Mouse (Mus musculus) forebrain, embryonic 11.5 days (tissue): ENCODE results near the gene Heatr6. TPM values are rescaled to one million over a fixed set of nuclear protein-coding genes. Genes with fewer than 3 reads are reported as not detected.
A peak's percentile ranks its signal among the peaks of the same experiment; 100 is the strongest.

Source experiments
- ATAC-seq: fragments of 200-750 bp; cut with Nextera tagmentation; replicated peaks from 2 replicates; pipeline ENCODE4 v1.8.0; 2017; ENCODE audit warnings: moderate TSS enrichment; ENCODE audit not compliant: low FRiP score
- DNase-seq: peaks from one replicate; pipeline ENCODE4 v3.0.0-alpha.2; 2017; ENCODE audit warnings: low spot score
- H3K27ac ChIP-seq: fragments of 300-500 bp; sonication (generic); 2 replicates; pipeline ENCODE4 v1.5.1; 2014; ENCODE audit warnings: low read depth, low read length
- H3K27me3 ChIP-seq: fragments of 300-500 bp; sonication (generic); 2 replicates; pipeline ENCODE4 v1.6.1; 2014; ENCODE audit warnings: mild to moderate bottlenecking, low read length, mixed read lengths; ENCODE audit not compliant: control insufficient read depth, insufficient read depth
- H3K36me3 ChIP-seq: fragments of 300-500 bp; sonication (generic); 2 replicates; pipeline ENCODE4 v1.6.1; 2014; ENCODE audit warnings: mild to moderate bottlenecking, low read length, moderate library complexity, mixed read lengths; ENCODE audit not compliant: control insufficient read depth, insufficient read depth
- H3K4me1 ChIP-seq: fragments of 300-500 bp; sonication (generic); replicated peaks from 2 replicates; pipeline ENCODE4 v1.6.1; 2014; ENCODE audit warnings: low read length, mixed read lengths; ENCODE audit not compliant: control insufficient read depth, insufficient read depth
- H3K4me2 ChIP-seq: fragments of 300-500 bp; sonication (generic); 2 replicates; pipeline ENCODE4 v1.6.1; 2014; ENCODE audit warnings: low read depth, mild to moderate bottlenecking, low read length, moderate library complexity, mixed read lengths; ENCODE audit not compliant: severe bottlenecking
- H3K4me3 ChIP-seq: fragments of 300-500 bp; sonication (generic); 2 replicates; pipeline ENCODE4 v1.5.1; 2014; ENCODE audit warnings: low read depth, low read length
- H3K9ac ChIP-seq: fragments of 300-500 bp; sonication (generic); 2 replicates; pipeline ENCODE4 v1.6.1; 2014; ENCODE audit warnings: low read length
- H3K9me3 ChIP-seq: fragments of 300-500 bp; sonication (generic); 2 replicates; pipeline ENCODE4 v1.6.1; 2016; ENCODE audit warnings: low read length, mixed read lengths; ENCODE audit not compliant: control insufficient read depth
- WGBS: fragments of 180-500 bp; shearing (Covaris S2); extraction: QIAGEN DNeasy Blood & Tissue Kit; methylation state at CpG from one replicate; pipeline ENCODE4 v1.1.7; 2014; 5-methylcytosine and 5-hydroxymethylcytosine counted together
- polyA plus RNA-seq: library from polyadenylated mRNA; unstranded; fragments of >200 nt; fragmentation: Nextera tagmentation; extraction: Ambion mirVana; gene quantifications from 2 replicates; pipeline ENCODE4 v1.2.1, GENCODE M21; 2014

Gene Heatr6
- polyA plus RNA-seq, 1 experiment from 2014 or later, result 36.5 TPM

DNA sequence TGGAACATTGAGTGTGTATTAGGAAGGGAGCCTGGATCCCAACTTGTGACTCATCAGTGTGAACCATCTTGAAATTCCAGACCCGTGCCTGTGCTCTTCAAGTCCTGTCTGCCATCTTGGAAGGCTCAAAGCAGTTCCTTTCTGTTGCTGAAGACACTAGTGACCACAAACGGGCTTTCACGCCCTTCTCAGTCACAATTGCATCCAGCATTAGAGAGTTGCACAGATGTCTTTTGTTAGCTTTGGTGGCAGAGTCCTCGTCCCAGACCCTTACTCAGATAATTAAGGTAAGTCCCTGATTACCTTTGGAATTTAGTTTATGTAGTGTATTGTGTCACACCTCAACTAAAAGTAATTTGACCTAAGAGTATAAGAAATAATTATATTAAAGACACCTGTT is 15.5 kb downstream of the Heatr6 start:
- Histone ChIP-seq H3K4me2 (no peak overlapping the region), H3K27ac (no peak overlapping the region), H3K4me3 (no peak overlapping the region), H3K27me3 (no peaks in the 10 kb centered on the region), H3K9me3 (no peaks in the 10 kb centered on the region), H3K4me1 (no peaks in the 10 kb centered on the region), H3K36me3 (peaks cover 15% of the 10 kb centered on the region), H3K9ac (no peak overlapping the region)
- DNase-seq, result no peak
- no peak for ATAC-seq
- WGBS, result 87% methylated on average over 4 of the region's 4 CpGs

- Histone ChIP-seq H3K4me1 (no peaks in the 10 kb centered on the region), H3K36me3 (peaks cover 13% of the 10 kb centered on the region), H3K27ac (no peak overlapping the region), H3K4me2 (no peak overlapping the region), H3K27me3 (no peaks in the 10 kb centered on the region), H3K9me3 (no peaks in the 10 kb centered on the region), H3K4me3 (no peak overlapping the region), H3K9ac (no peak overlapping the region)
- DNase-seq, result no peak
- ATAC-seq, result no peak
- 97% methylated on average over 7 of the region's 7 CpGs for WGBS
These were observed 17.5 kb downstream of the Heatr6 start for GRCm38 (mm10) chr11:83771014-83771413.

- Histone ChIP-seq H3K9me3 (no peaks in the 10 kb centered on the region), H3K27ac (no peak overlapping the region), H3K4me2 (no peak overlapping the region), H3K27me3 (no peaks in the 10 kb centered on the region), H3K36me3 (peaks cover 15% of the 10 kb centered on the region), H3K4me1 (no peaks in the 10 kb centered on the region), H3K9ac (no peak overlapping the region), H3K4me3 (no peak overlapping the region)
- no peak for ATAC-seq
- DNase-seq, result no peak
- WGBS, result 96% methylated on average over 6 of the region's 6 CpGs
These were observed 18.8 kb downstream of the Heatr6 start for GRCm38 (mm10) chr11:83772341-83772740.

GRCm38 (mm10) chr11:83773691-83774090 is 20.2 kb downstream of the Heatr6 start:
- no peaks in the 10 kb centered on the region for H3K9me3 ChIP-seq
- ATAC-seq (no peak), DNase-seq (no peak)
- no peak overlapping the region for H3K4me3 ChIP-seq
- no peak overlapping the region for H3K27ac ChIP-seq
- H3K4me2 ChIP-seq, result no peak overlapping the region
- H3K36me3 ChIP-seq, result peaks cover 10% of the 10 kb centered on the region
- 95% methylated on average over 16 of the region's 16 CpGs for WGBS
- no peaks in the 10 kb centered on the region for H3K4me1 ChIP-seq
- H3K9ac ChIP-seq, result no peak overlapping the region
- H3K27me3 ChIP-seq, result no peaks in the 10 kb centered on the region

GRCm38 (mm10) chr11:83774324-83774723 is 20.8 kb downstream of the Heatr6 start:
- H3K36me3 ChIP-seq, result peaks cover 8% of the 10 kb centered on the region; the same call in 1 of the 2 replicates
- H3K9ac ChIP-seq, result no peak overlapping the region
- H3K4me3 ChIP-seq, result no peak overlapping the region
- WGBS, result 95% methylated on average over 11 of the region's 11 CpGs
- H3K4me1 ChIP-seq, result no peaks in the 10 kb centered on the region
- H3K9me3 ChIP-seq, result no peaks in the 10 kb centered on the region
- no peaks in the 10 kb centered on the region for H3K27me3 ChIP-seq
- H3K4me2 ChIP-seq, result no peak overlapping the region
- ATAC-seq (no peak), DNase-seq (no peak)
- no peak overlapping the region for H3K27ac ChIP-seq

GRCm38 (mm10) chr11:83776798-83777197 is 23.3 kb downstream of the Heatr6 start:
- 92% methylated on average over 8 of the region's 8 CpGs for WGBS
- peaks cover 19% of the 10 kb centered on the region for H3K36me3 ChIP-seq
- no peak for DNase-seq

DNA sequence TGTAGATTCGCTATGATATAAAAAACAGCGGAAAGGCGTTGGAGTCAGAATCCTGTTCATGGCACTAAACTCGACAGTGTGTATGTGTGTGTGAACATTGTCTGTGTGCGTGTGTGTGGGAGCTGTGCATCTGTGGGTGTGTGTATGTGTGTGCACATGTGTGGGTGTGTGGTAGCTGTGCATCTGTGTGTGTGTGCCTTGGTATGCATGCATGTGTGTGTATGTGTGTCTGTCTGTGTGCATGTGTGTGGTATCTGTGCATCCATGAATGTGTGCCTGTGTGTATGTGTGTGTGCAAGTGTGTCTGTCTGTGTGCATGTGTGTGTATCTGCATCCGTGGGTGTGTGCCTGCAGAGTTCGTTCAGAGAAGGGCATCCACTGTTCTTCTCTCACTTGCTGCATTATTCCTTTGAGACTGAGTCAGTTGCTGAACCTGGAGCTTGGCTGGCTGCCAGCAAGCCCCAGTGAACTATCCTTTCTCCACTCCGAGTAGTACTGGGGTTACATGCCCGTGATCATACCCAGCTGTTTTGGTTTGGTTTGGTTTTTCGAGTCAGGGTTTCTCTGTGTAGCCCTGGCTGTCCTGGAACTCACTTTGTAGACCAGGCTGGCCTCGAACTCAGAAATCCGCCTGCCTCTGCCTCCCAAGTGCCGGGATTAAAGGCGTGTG is 30.6 kb downstream of the Heatr6 start:
- Histone ChIP-seq H3K27me3 (no peaks in the 10 kb centered on the region), H3K4me1 (no peaks in the 10 kb centered on the region), H3K9ac (no peak overlapping the region), H3K36me3 (peaks cover 11% of the 10 kb centered on the region), H3K4me2 (no peak overlapping the region), H3K4me3 (no peak overlapping the region), H3K27ac (no peak overlapping the region), H3K9me3 (no peaks in the 10 kb centered on the region)
- ATAC-seq (no peak), DNase-seq (no peak)
- 92% methylated on average over 14 of the region's 14 CpGs for WGBS

More at GRCm38 (mm10) chr11:83776798-83777197, 23.3 kb downstream of the Heatr6 start:
- Histone ChIP-seq H3K4me2 (no peak overlapping the region), H3K9ac (no peak overlapping the region), H3K27me3 (no peaks in the 10 kb centered on the region), H3K4me1 (no peaks in the 10 kb centered on the region), H3K4me3 (no peak overlapping the region), H3K27ac (no peak overlapping the region), H3K9me3 (no peaks in the 10 kb centered on the region)
- no peak for ATAC-seq

- Histone ChIP-seq H3K4me1 (no peaks in the 10 kb centered on the region), H3K9ac (no peak overlapping the region), H3K27ac (no peak overlapping the region), H3K27me3 (no peaks in the 10 kb centered on the region), H3K4me3 (no peak overlapping the region), H3K36me3 (peaks cover 11% of the 10 kb centered on the region), H3K4me2 (no peak overlapping the region), H3K9me3 (no peaks in the 10 kb centered on the region)
- 90% methylated on average over 2 of the region's 2 CpGs for WGBS
- DNase-seq, result no peak
- ATAC-seq, result no peak
These were observed 31.2 kb downstream of the Heatr6 start for GRCm38 (mm10) chr11:83784661-83785060.

DNA sequence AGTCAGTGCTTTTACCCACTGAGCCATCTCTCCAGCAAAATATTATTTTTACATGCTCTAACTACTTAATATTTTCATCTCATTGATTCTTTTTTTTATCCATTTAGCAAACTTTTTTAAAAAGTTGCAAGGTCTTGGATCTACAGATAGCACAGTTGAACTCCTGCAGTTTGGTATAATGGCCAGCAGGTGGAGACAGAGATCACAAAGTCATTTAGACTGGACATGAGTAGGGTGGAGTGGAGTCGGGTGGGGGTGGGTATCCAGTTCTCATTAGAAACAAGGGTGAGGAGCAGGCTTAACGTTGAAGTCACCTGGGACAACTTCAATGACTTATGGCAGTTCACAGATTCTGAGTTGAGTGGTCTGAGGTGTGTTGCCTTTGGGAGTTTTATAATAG is 31.9 kb downstream of the Heatr6 start:
- Histone ChIP-seq H3K4me2 (no peak overlapping the region), H3K27me3 (no peaks in the 10 kb centered on the region), H3K36me3 (peaks cover 5% of the 10 kb centered on the region), H3K9me3 (no peaks in the 10 kb centered on the region), H3K4me1 (no peaks in the 10 kb centered on the region), H3K9ac (no peak overlapping the region), H3K4me3 (no peak overlapping the region), H3K27ac (no peak overlapping the region)
- 18% methylated on average over 2 of the region's 2 CpGs for WGBS
- peak; percentile 70 for DNase-seq
- ATAC-seq, result no peak
